Mouse (Mus musculus): ENCODE measurements around the gene Soat1. TPM values are rescaled to one million over a fixed set of nuclear protein-coding genes. Genes with fewer than 3 reads are reported as not detected.

Gene Soat1
- polyA plus RNA-seq, 1 experiment from 2014 or later = 34.4 TPM

- CTCF ChIA-PET = interaction anchor here (1.4 kb wide), 1 partner anchor 9 kb away, joined by 6 read pairs; no protein-coding TSS in a partner anchor
- DNase-seq (ENCODE audit: low read depth, low spot score) = no peak
- POLR2A ChIA-PET = interaction anchor here (0.6 kb wide), 1 partner anchor 18 kb away, joined by 5 read pairs; no protein-coding TSS in a partner anchor
- no peak for TF ChIP-seq CTCF (IDR thresholded peaks at IDR 0.05)
- no peaks in the 10 kb centered on the region for H3K27me3 ChIP-seq
- no peak for ATAC-seq
- in situ Hi-C loops (cut with MboI; ENCODE audit: low pct_unique_long_range_greater_than_20kb) = no loop called here
These were observed 23.7 kb downstream of the Soat1 start for GRCm38 (mm10) chr1:156450478-156450877.

- no peak for TF ChIP-seq CTCF (IDR thresholded peaks at IDR 0.05)
- in situ Hi-C loops (cut with MboI; ENCODE audit: low pct_unique_long_range_greater_than_20kb) = loop anchor here (10.0 kb wide), 1 partner anchor 185 kb away; no protein-coding TSS in a partner anchor
- DNase-seq (ENCODE audit: low read depth, low spot score) (no peak), ATAC-seq (no peak)
- POLR2A ChIA-PET = no interaction called here
- no peaks in the 10 kb centered on the region for H3K27me3 ChIP-seq
- CTCF ChIA-PET = interaction anchor here (1.4 kb wide), 1 partner anchor 9 kb away, joined by 6 read pairs; no protein-coding TSS in a partner anchor
These were observed 24.4 kb downstream of the Soat1 start for GRCm38 (mm10) chr1:156449691-156450090.

GRCm38 (mm10) chr1:156449089-156449488 lies 25.0 kb downstream of the Soat1 start:
- in situ Hi-C loops (cut with MboI; ENCODE audit: low pct_unique_long_range_greater_than_20kb) = loop anchor here (10.0 kb wide), 1 partner anchor 186 kb away; no protein-coding TSS in a partner anchor
- POLR2A ChIA-PET = no interaction called here
- ATAC-seq = no peak
- TF ChIP-seq CTCF (IDR thresholded peaks at IDR 0.05) = no peak
- CTCF ChIA-PET = interaction anchor here (1.4 kb wide), 1 partner anchor 10 kb away, joined by 6 read pairs; no protein-coding TSS in a partner anchor
- H3K27me3 ChIP-seq = no peaks in the 10 kb centered on the region
- no peak for DNase-seq (ENCODE audit: low read depth, low spot score)

GRCm38 (mm10) chr1:156445049-156445448 lies 29.1 kb downstream of the Soat1 start:
- H3K27me3 ChIP-seq = no peaks in the 10 kb centered on the region
- ATAC-seq = no peak
- no peak for TF ChIP-seq CTCF (IDR thresholded peaks at IDR 0.05)
- CTCF ChIA-PET = no interaction called here
- in situ Hi-C loops (cut with MboI; ENCODE audit: low pct_unique_long_range_greater_than_20kb) = loop anchor here (10.0 kb wide), 1 partner anchor 190 kb away; no protein-coding TSS in a partner anchor
- POLR2A ChIA-PET = no interaction called here
- no peak for DNase-seq (ENCODE audit: low read depth, low spot score)

- CTCF ChIA-PET = no interaction called here
- POLR2A ChIA-PET = no interaction called here
- no peak for TF ChIP-seq CTCF (IDR thresholded peaks at IDR 0.05)
- ATAC-seq (no peak), DNase-seq (ENCODE audit: low read depth, low spot score) (no peak)
- H3K27me3 ChIP-seq = no peaks in the 10 kb centered on the region
- in situ Hi-C loops (cut with MboI; ENCODE audit: low pct_unique_long_range_greater_than_20kb) = loop anchor here (10.0 kb wide), 1 partner anchor 192 kb away; no protein-coding TSS in a partner anchor
These were observed 31.4 kb downstream of the Soat1 start for GRCm38 (mm10) chr1:156442776-156443175.

- CTCF ChIA-PET = interaction anchor here (0.6 kb wide), 1 partner anchor 9 kb away, joined by 3 read pairs; no protein-coding TSS in a partner anchor
- POLR2A ChIA-PET = no interaction called here
- in situ Hi-C loops (cut with MboI; ENCODE audit: low pct_unique_long_range_greater_than_20kb) = loop anchor here (10.0 kb wide), 1 partner anchor 193 kb away; no protein-coding TSS in a partner anchor
- ATAC-seq (no peak), DNase-seq (ENCODE audit: low read depth, low spot score) (no peak)
- TF ChIP-seq CTCF (IDR thresholded peaks at IDR 0.05) = no peak
- no peaks in the 10 kb centered on the region for H3K27me3 ChIP-seq
These were observed 31.9 kb downstream of the Soat1 start for GRCm38 (mm10) chr1:156442266-156442665.

GRCm38 (mm10) chr1:156437726-156438125 lies 36.4 kb downstream of the Soat1 start:
- CTCF ChIA-PET = no interaction called here
- in situ Hi-C loops (cut with MboI; ENCODE audit: low pct_unique_long_range_greater_than_20kb) = no loop called here
- no peak for TF ChIP-seq CTCF (IDR thresholded peaks at IDR 0.05)
- DNase-seq (ENCODE audit: low read depth, low spot score) (no peak), ATAC-seq (no peak)
- POLR2A ChIA-PET = no interaction called here
- no peaks in the 10 kb centered on the region for H3K27me3 ChIP-seq

- in situ Hi-C loops (cut with MboI; ENCODE audit: low pct_unique_long_range_greater_than_20kb) = no loop called here
- ATAC-seq (no peak), DNase-seq (ENCODE audit: low read depth, low spot score) (no peak)
- POLR2A ChIA-PET = interaction anchor here (0.6 kb wide), 1 partner anchor 208 kb away, joined by 3 read pairs; no protein-coding TSS in a partner anchor
- TF ChIP-seq CTCF (IDR thresholded peaks at IDR 0.05) = no peak
- CTCF ChIA-PET = no interaction called here
- no peaks in the 10 kb centered on the region for H3K27me3 ChIP-seq
These were observed 37.0 kb downstream of the Soat1 start for GRCm38 (mm10) chr1:156437016-156437708.

- TF ChIP-seq CTCF (IDR thresholded peaks at IDR 0.05) = no peak
- POLR2A ChIA-PET = no interaction called here
- no peak for DNase-seq (ENCODE audit: low read depth, low spot score)
- H3K27me3 ChIP-seq = no peaks in the 10 kb centered on the region
- CTCF ChIA-PET = interaction anchor here (1.2 kb wide), 1 partner anchor 14 kb away, joined by 3 read pairs; no protein-coding TSS in a partner anchor
- ATAC-seq = no peak
- in situ Hi-C loops (cut with MboI; ENCODE audit: low pct_unique_long_range_greater_than_20kb) = no loop called here
These were observed 40.6 kb downstream of the Soat1 start for GRCm38 (mm10) chr1:156433497-156433896.

- ATAC-seq (no peak), DNase-seq (ENCODE audit: low read depth, low spot score) (no peak)
- ChIA-PET CTCF (interaction anchor here (1.2 kb wide), 1 partner anchor 15 kb away, joined by 3 read pairs; no protein-coding TSS in a partner anchor), POLR2A (no interaction called here)
- in situ Hi-C loops (cut with MboI; ENCODE audit: low pct_unique_long_range_greater_than_20kb) = no loop called here
- no peak for TF ChIP-seq CTCF (IDR thresholded peaks at IDR 0.05)
- no peaks in the 10 kb centered on the region for H3K27me3 ChIP-seq
These were observed 41.6 kb downstream of the Soat1 start for GRCm38 (mm10) chr1:156432498-156432897.

GRCm38 (mm10) chr1:156428434-156428833 lies 45.7 kb downstream of the Soat1 start:
- no peak for DNase-seq (ENCODE audit: low read depth, low spot score)
- ChIA-PET POLR2A (no interaction called here), CTCF (no interaction called here)
- TF ChIP-seq CTCF (IDR thresholded peaks at IDR 0.05) = no peak
- no peak for ATAC-seq
- in situ Hi-C loops (cut with MboI; ENCODE audit: low pct_unique_long_range_greater_than_20kb) = no loop called here
- no peaks in the 10 kb centered on the region for H3K27me3 ChIP-seq

Data from Patski (cell line).